Mouse (Mus musculus): Measurements from ENCODE around the gene Ltn1. TPM values are rescaled to one million over a fixed set of nuclear protein-coding genes. Genes with fewer than 3 reads are reported as not detected.

Ltn1 gene
- total RNA-seq, 2 experiments from 2014 or later = 12.6 to 14.1 TPM

- ATAC-seq (replicated peaks; ENCODE audit: low FRiP score, poor library complexity, severe bottlenecking) = peak; percentile 77; the same call in 1 of the 2 replicates
Observed at GRCm38 (mm10) chr16:87405001-87405400, 27.4 kb downstream of the Ltn1 start.

- ATAC-seq (replicated peaks; ENCODE audit: low FRiP score, poor library complexity, severe bottlenecking) = peak; percentile 71
Observed at GRCm38 (mm10) chr16:87393813-87394548, 38.4 kb downstream of the Ltn1 start.

- 0 out of 2 replicates have a peak, but pooled peaks have one; percentile 34 for ATAC-seq (replicated peaks; ENCODE audit: low FRiP score, poor library complexity, severe bottlenecking)
Observed at GRCm38 (mm10) chr16:87387444-87387977, 44.9 kb downstream of the Ltn1 start.

- no peak for ATAC-seq (replicated peaks; ENCODE audit: low FRiP score, poor library complexity, severe bottlenecking)
Observed at GRCm38 (mm10) chr16:87384366-87384765, 48.0 kb downstream of the Ltn1 start.

GRCm38 (mm10) chr16:87382996-87383395 is 49.4 kb downstream of the Ltn1 start:
- no peak for ATAC-seq (replicated peaks; ENCODE audit: low FRiP score, poor library complexity, severe bottlenecking)

- ATAC-seq (replicated peaks; ENCODE audit: low FRiP score, poor library complexity, severe bottlenecking) = no peak
Observed at GRCm38 (mm10) chr16:87366445-87366844, 66.0 kb downstream of the Ltn1 start.

GRCm38 (mm10) chr16:87366035-87366434 is 66.4 kb downstream of the Ltn1 start:
- no peak for ATAC-seq (replicated peaks; ENCODE audit: low FRiP score, poor library complexity, severe bottlenecking)

GRCm38 (mm10) chr16:87364231-87364630 is 68.2 kb downstream of the Ltn1 start:
- no peak for ATAC-seq (replicated peaks; ENCODE audit: low FRiP score, poor library complexity, severe bottlenecking)

GRCm38 (mm10) chr16:87360096-87360495 is 72.3 kb downstream of the Ltn1 start:
- ATAC-seq (replicated peaks; ENCODE audit: low FRiP score, poor library complexity, severe bottlenecking) = no peak

- ATAC-seq (replicated peaks; ENCODE audit: low FRiP score, poor library complexity, severe bottlenecking) = no peak
Observed at GRCm38 (mm10) chr16:87354748-87355147, 77.7 kb downstream of the Ltn1 start.

GRCm38 (mm10) chr16:87354075-87354583 is 78.3 kb downstream of the Ltn1 start, which contains the start of gene N6amt1:
Gene N6amt1, plus strand, starts transcription at chr16:87354185.
- peak; percentile 99 for ATAC-seq (replicated peaks; ENCODE audit: low FRiP score, poor library complexity, severe bottlenecking)

- no peak for ATAC-seq (replicated peaks; ENCODE audit: low FRiP score, poor library complexity, severe bottlenecking)
Observed at GRCm38 (mm10) chr16:87353605-87354004, 78.8 kb downstream of the Ltn1 start.

GRCm38 (mm10) chr16:87351386-87352105 is 80.9 kb downstream of the Ltn1 start:
- no peak for ATAC-seq (replicated peaks; ENCODE audit: low FRiP score, poor library complexity, severe bottlenecking)

- no peak for ATAC-seq (replicated peaks; ENCODE audit: low FRiP score, poor library complexity, severe bottlenecking)
Observed at GRCm38 (mm10) chr16:87348133-87348532, 84.3 kb downstream of the Ltn1 start.

GRCm38 (mm10) chr16:87341043-87341572 is 91.3 kb downstream of the Ltn1 start:
- no peak for ATAC-seq (replicated peaks; ENCODE audit: low FRiP score, poor library complexity, severe bottlenecking)

- no peak for ATAC-seq (replicated peaks; ENCODE audit: low FRiP score, poor library complexity, severe bottlenecking)
Observed at GRCm38 (mm10) chr16:87334756-87335155, 97.7 kb downstream of the Ltn1 start.

GRCm38 (mm10) chr16:87329986-87330385 is 102.4 kb downstream of the Ltn1 start:
- ATAC-seq (replicated peaks; ENCODE audit: low FRiP score, poor library complexity, severe bottlenecking) = no peak

All from erythroid progenitor cell, adult 5-6 weeks (primary cell).